Mouse (Mus musculus) kidney, postnatal 0 days (tissue): Measurements from ENCODE around the gene Higd1c. TPM values are rescaled to one million over a fixed set of nuclear protein-coding genes. Genes with fewer than 3 reads are reported as not detected.

Source experiments
- ATAC-seq: fragments of 200-750 bp; cut with Nextera tagmentation; replicated peaks from 2 replicates; pipeline ENCODE4 v1.8.0; 2017; ENCODE audit warnings: low read depth, moderate number of reproducible peaks, moderate TSS enrichment, moderate library complexity; ENCODE audit not compliant: low FRiP score
- DNase-seq: peaks from one replicate; pipeline ENCODE4 v3.0.0-alpha.2; 2016; ENCODE audit warnings: low spot score
- H3K27ac ChIP-seq: fragments of 300-500 bp; sonication (generic); 2 replicates; pipeline ENCODE4 v1.5.1; 2014; ENCODE audit warnings: mild to moderate bottlenecking
- H3K27me3 ChIP-seq: fragments of 300-500 bp; sonication (generic); 2 replicates; pipeline ENCODE4 v1.6.1; 2014; ENCODE audit warnings: low read length, mixed read lengths; ENCODE audit not compliant: insufficient read depth
- H3K36me3 ChIP-seq: fragments of 300-500 bp; sonication (generic); 2 replicates; pipeline ENCODE4 v1.6.1; 2014; ENCODE audit warnings: low read length, mixed read lengths; ENCODE audit not compliant: insufficient read depth
- H3K4me1 ChIP-seq: fragments of 300-500 bp; sonication (generic); replicated peaks from 2 replicates; pipeline ENCODE4 v1.6.1; 2014; ENCODE audit warnings: antibody characterized with exemption, low read length, mixed read lengths; ENCODE audit not compliant: insufficient read depth
- H3K4me2 ChIP-seq: fragments of 300-500 bp; sonication (generic); 2 replicates; pipeline ENCODE4 v1.6.1; 2014; ENCODE audit warnings: mild to moderate bottlenecking, low read length, moderate library complexity, mixed read lengths
- H3K4me3 ChIP-seq: fragments of 300-500 bp; sonication (generic); replicated peaks from 2 replicates; pipeline ENCODE4 v1.5.1; 2014; ENCODE audit warnings: low read depth, low read length
- H3K9ac ChIP-seq: fragments of 300-500 bp; sonication (generic); 2 replicates; pipeline ENCODE4 v1.6.1; 2014; ENCODE audit warnings: low read depth, low read length
- H3K9me3 ChIP-seq: fragments of 300-500 bp; sonication (generic); replicated peaks from 2 replicates; pipeline ENCODE4 v1.6.1; 2016; ENCODE audit warnings: low read length, inconsistent platforms, mixed read lengths
- CTCF ChIP-seq: IDR thresholded peaks from 2 replicates; pipeline ENCODE4 v1.5.1; 2016; ENCODE audit warnings: antibody characterized with exemption, low read depth, mild to moderate bottlenecking, moderate library complexity
- WGBS: fragments of 180-500 bp; shearing (Covaris S2); extraction: QIAGEN DNeasy Blood & Tissue Kit; methylation state at CpG from one replicate; pipeline ENCODE4 v1.1.7; 2014; 5-methylcytosine and 5-hydroxymethylcytosine counted together
- polyA plus RNA-seq: library from polyadenylated mRNA; unstranded; fragments of >200 nt; fragmentation: Nextera tagmentation; extraction: Ambion mirVana; gene quantifications from 2 replicates; pipeline ENCODE4 v1.2.1, GENCODE M21; 2015

Gene Higd1c
- polyA plus RNA-seq, 1 experiment from 2014 or later: not detected

DNA sequence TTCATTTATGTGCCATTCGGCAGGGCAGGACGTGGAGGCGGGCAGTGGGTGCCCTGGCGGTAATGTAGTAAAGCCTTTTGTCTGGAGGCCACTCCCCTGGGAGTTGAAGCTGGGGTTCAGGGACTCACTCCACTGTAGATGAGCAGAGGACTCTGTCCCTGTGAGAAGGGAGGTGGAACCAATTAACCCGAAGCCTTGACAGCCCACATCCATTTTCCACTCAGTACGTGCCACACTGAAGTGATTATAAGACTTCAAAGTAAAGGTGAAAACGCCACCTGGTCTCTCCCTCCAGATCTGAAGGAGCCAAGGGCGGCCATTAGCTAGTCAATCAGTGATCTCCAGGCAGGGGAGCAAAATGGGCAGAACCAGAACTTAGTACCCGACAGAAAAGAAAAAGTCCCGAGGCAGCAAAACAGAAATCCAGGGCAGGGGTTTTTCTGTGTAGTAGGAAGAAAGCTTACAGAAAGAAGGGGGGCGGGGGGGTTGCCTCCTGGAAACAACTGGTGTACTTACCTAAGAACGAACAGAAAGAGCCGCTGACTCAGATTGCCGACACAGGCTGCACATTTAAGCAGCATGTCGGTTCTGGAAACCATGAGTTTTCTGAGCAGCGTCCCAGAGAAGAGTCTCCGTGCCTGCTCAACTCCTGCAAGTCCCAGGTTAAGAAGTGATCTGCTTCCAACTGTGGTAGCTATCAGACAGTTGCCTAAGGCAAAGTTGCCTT lies 60.2 kb downstream of the Higd1c start, which contains the start of gene Slc11a2:
TSS of gene Slc11a2 (minus strand) at position 677 of the 727 bp plus-strand sequence.
- no peaks in the 10 kb centered on the region for H3K9me3 ChIP-seq
- H3K27ac ChIP-seq: peak within 1 kb of the TSS; percentile 63
- WGBS: 19% methylated on average over 17 of the region's 17 CpGs
- peak within 1 kb of the TSS; percentile 96 for H3K4me2 ChIP-seq
- peak within 1 kb of the TSS; percentile 86 for H3K4me3 ChIP-seq
- H3K9ac ChIP-seq: peak within 1 kb of the TSS; percentile 35; the same call in 1 of the 2 replicates
- 0 out of 2 replicates have a peak, but pooled peaks have one; percentile 41 for ATAC-seq
- TF ChIP-seq CTCF: no peak
- peaks cover 14% of the 10 kb centered on the region; the same call in 1 of the 2 replicates for H3K4me1 ChIP-seq
- DNase-seq: peak; percentile 34
- H3K27me3 ChIP-seq: no peaks in the 10 kb centered on the region
- H3K36me3 ChIP-seq: no peaks in the 10 kb centered on the region

DNA sequence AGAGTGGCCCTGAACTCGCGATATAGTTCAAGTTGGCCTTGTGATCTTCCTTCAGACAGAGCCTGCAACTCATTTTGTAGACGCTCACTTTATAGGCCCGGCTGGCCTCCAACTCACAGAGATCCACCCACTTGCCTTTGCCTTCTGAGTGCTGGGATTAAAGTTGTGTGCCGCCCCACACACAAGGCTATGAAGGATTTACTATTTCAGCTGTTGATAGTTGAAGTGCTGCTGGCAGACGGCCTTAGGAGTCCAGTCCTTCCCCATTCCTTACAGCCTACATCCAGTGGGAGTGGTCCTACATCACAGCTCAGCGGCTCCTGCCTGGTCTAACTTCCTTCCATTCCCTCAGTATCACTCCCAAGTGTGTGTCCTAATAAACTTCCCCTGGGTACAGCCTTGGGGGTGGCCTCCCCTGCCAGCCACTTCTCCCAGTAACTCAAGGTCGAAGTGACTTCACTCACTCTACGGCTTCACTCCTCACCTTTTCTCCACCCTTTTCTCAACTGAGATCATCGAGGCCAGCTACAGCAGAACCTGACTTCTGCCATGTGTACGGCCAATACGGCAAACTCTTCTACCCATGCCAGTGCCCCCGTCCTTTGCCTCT lies 64.1 kb downstream of the Higd1c start:
- whole genome bisulfite sequencing: 70% methylated on average over 13 of the region's 13 CpGs
- Histone ChIP-seq H3K4me2 (no peak overlapping the region), H3K27ac (no peak overlapping the region), H3K4me3 (no peak overlapping the region), H3K27me3 (no peaks in the 10 kb centered on the region), H3K4me1 (no peaks in the 10 kb centered on the region; the same call in 1 of the 2 replicates), H3K9ac (no peak overlapping the region), H3K9me3 (no peaks in the 10 kb centered on the region), H3K36me3 (no peaks in the 10 kb centered on the region)
- ATAC-seq: no peak
- peak; percentile 91 for DNase-seq
- no peak for TF ChIP-seq CTCF

GRCm38 (mm10) chr15:100429959-100430565 lies 65.7 kb downstream of the Higd1c start:
- TF ChIP-seq CTCF: no peak
- no peak overlapping the region for H3K9ac ChIP-seq
- 0 out of 2 replicates have a peak overlapping the region, but pooled peaks have one; percentile 8 for H3K27ac ChIP-seq
- no peaks in the 10 kb centered on the region for H3K36me3 ChIP-seq
- no peak overlapping the region for H3K4me3 ChIP-seq
- no peaks in the 10 kb centered on the region for H3K9me3 ChIP-seq
- H3K4me1 ChIP-seq: no peaks in the 10 kb centered on the region; the same call in 1 of the 2 replicates
- H3K4me2 ChIP-seq: no peak overlapping the region
- no peaks in the 10 kb centered on the region for H3K27me3 ChIP-seq
- ATAC-seq (0 out of 2 replicates have a peak, but pooled peaks have one; percentile 25), DNase-seq (peak; percentile 49)
- 48% methylated on average over 11 of the region's 11 CpGs for WGBS

DNA sequence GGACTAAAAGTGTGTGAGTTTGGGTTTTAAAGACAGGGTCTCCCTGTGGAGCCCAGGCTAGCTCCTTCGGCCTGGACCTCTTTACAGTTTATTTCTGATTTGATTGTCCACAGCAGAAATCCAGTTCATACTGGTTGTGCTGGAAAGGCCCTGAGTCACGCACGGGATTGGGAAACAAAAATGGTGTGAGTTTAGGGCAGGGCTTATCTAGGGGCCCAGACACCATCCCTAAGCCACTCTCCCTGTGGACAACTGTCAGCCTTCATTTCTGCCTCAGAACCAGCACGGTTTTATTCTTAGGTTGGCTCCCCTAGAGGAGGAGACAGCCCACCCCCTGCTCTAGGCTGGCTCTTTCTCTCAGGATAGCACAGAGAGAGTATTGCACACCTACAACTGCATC lies 68.9 kb downstream of the Higd1c start:
- Histone ChIP-seq H3K4me1 (no peaks in the 10 kb centered on the region; the same call in 1 of the 2 replicates), H3K36me3 (no peaks in the 10 kb centered on the region), H3K9ac (no peak overlapping the region), H3K27me3 (no peaks in the 10 kb centered on the region), H3K27ac (no peak overlapping the region), H3K4me2 (no peak overlapping the region), H3K9me3 (no peaks in the 10 kb centered on the region), H3K4me3 (no peak overlapping the region)
- DNase-seq (no peak), ATAC-seq (no peak)
- 74% methylated on average over 4 of the region's 4 CpGs for WGBS
- no peak for TF ChIP-seq CTCF

Other genes with a start within 250 kb of the Higd1c start
- 30.2 and 33.9 TPM in 2 replicates for gene Atf1, start 136.7 kb upstream of the Higd1c start, polyA plus RNA-seq
- gene Tmprss12, start 83.7 kb upstream of the Higd1c start, polyA plus RNA-seq: not detected in 2 replicates
- gene Mettl7a1, start 60.4 kb upstream of the Higd1c start, polyA plus RNA-seq: 14.3 and 15.0 TPM in 2 replicates
- gene Mettl7a3, start 29.6 kb upstream of the Higd1c start, polyA plus RNA-seq: 0.23 and 0.41 TPM in 2 replicates
- gene Methig1, start 11.4 kb upstream of the Higd1c start, polyA plus RNA-seq: 1.9 and 2.0 TPM in 2 replicates
- 1.8 and 2.8 TPM in 2 replicates for gene Mettl7a2, start 11.3 kb upstream of the Higd1c start, polyA plus RNA-seq
- 1.3 and 1.5 TPM in 2 replicates for gene Gm5475, start 57.6 kb downstream of the Higd1c start, polyA plus RNA-seq
- 28.1 and 33.2 TPM in 2 replicates for gene Slc11a2, start 60.5 kb downstream of the Higd1c start, polyA plus RNA-seq
- 21.3 and 22.4 TPM in 2 replicates for gene Letmd1, start 104.5 kb downstream of the Higd1c start, polyA plus RNA-seq
- 10.4 and 10.9 TPM in 2 replicates for gene Csrnp2, start 130.9 kb downstream of the Higd1c start, polyA plus RNA-seq
- gene Tfcp2, start 187.5 kb downstream of the Higd1c start, polyA plus RNA-seq: 28.6 and 29.1 TPM in 2 replicates
- gene Pou6f1, start 235.4 kb downstream of the Higd1c start, polyA plus RNA-seq: 9.5 and 9.7 TPM in 2 replicates